7 mouse cellular contexts compared by ENCODE assay signal in genomic region chr12:54734307-54735131, GRCm38 (mm10). TPM values are rescaled to one million over a fixed set of nuclear protein-coding genes. Genes with fewer than 3 reads are reported as not detected.
DNase-seq lines count a peak whose midpoint lies in the region; ATAC-seq and TF ChIP-seq lines count a peak whose summit lies in the region.
"Not testable (repeated sequence)": the region's sequence is repeated elsewhere in the genome, so short reads cannot be mapped to it uniquely, and the experiment has no call there.

No protein-coding gene starts in this region.

- TF ChIP-seq EP300 in heart, postnatal 0 days (IDR thresholded peaks at IDR 0.05; ENCODE audit: low read depth): not testable (repeated sequence)

- not testable (repeated sequence) for H3K9me3 ChIP-seq in forebrain, embryonic 13.5 days (replicated peaks); heart, postnatal 0 days (replicated peaks; ENCODE audit: control insufficient read depth, low read length); liver, embryonic 13.5 days (replicated peaks); midbrain, embryonic 13.5 days

- WGBS in forebrain, embryonic 13.5 days: 0% methylated on average over 8 of the region's 49 CpGs
- WGBS in heart, postnatal 0 days: 4% methylated on average over 6 of the region's 49 CpGs
- WGBS in liver, embryonic 13.5 days (ENCODE audit: insufficient replicate concordance): 3% methylated on average over 7 of the region's 49 CpGs
- 0% methylated on average over 7 of the region's 49 CpGs for WGBS in midbrain, embryonic 13.5 days
- WGBS in spleen, adult 2 months: 3% methylated on average over 5 of the region's 49 CpGs

- not testable (repeated sequence) for H3K4me1 ChIP-seq in forebrain, embryonic 13.5 days; heart, postnatal 0 days (ENCODE audit: control insufficient read depth, insufficient read depth); liver, embryonic 13.5 days (replicated peaks); midbrain, embryonic 13.5 days (replicated peaks); spleen, adult 2 months (ENCODE audit: control insufficient read depth, insufficient read depth, insufficient read length)

- H3K27ac ChIP-seq in forebrain, embryonic 13.5 days; heart, postnatal 0 days (ENCODE audit: low read depth); liver, embryonic 13.5 days; midbrain, embryonic 13.5 days: not testable (repeated sequence)
- H3K27ac ChIP-seq in spleen, adult 2 months (ENCODE audit: insufficient read depth, low read length): peak overlapping the region; percentile 60; the same call in 1 of the 2 replicates

- TF ChIP-seq CTCF in heart, postnatal 0 days (IDR thresholded peaks at IDR 0.05; ENCODE audit: low read depth); spleen, adult 2 months (IDR thresholded peaks at IDR 0.05; ENCODE audit: extremely low read depth, insufficient read depth, insufficient read length, insufficient replicate concordance): not testable (repeated sequence)

- H3K4me2 ChIP-seq in forebrain, embryonic 13.5 days; heart, postnatal 0 days (ENCODE audit: low read depth, low read length); liver, embryonic 13.5 days: not testable (repeated sequence)
- H3K4me2 ChIP-seq in midbrain, embryonic 13.5 days (replicated peaks): peak overlapping the region; percentile 35; the same call in 1 of the 2 replicates

- not testable (repeated sequence) for H3K9ac ChIP-seq in forebrain, embryonic 13.5 days; heart, postnatal 0 days (replicated peaks; ENCODE audit: low read depth, low read length); liver, embryonic 13.5 days; midbrain, embryonic 13.5 days (replicated peaks)

- DNase-seq in cerebellum, adult 11-12 months: peak; percentile 35
- DNase-seq in heart, postnatal 0 days (ENCODE audit: low spot score); spleen, adult 2 months (ENCODE audit: low read depth in 1 of 2, low spot score in 2 of 2): not testable (repeated sequence)
- DNase-seq in kidney, adult 9 months: peak; percentile 46
- peak; percentile 62 for DNase-seq in liver, embryonic 13.5 days

- H3K36me3 ChIP-seq in forebrain, embryonic 13.5 days (ENCODE audit: poor library complexity, severe bottlenecking); heart, postnatal 0 days (replicated peaks; ENCODE audit: control insufficient read depth, insufficient read depth, low read length); liver, embryonic 13.5 days; midbrain, embryonic 13.5 days; spleen, adult 2 months (ENCODE audit: control insufficient read depth, insufficient read depth, low read length): not testable (repeated sequence)

- H3K4me3 ChIP-seq in forebrain, embryonic 13.5 days; heart, postnatal 0 days (ENCODE audit: low read depth, low read length); liver, embryonic 13.5 days (replicated peaks); midbrain, embryonic 13.5 days (replicated peaks); spleen, adult 2 months (ENCODE audit: extremely low read depth, insufficient read depth, insufficient read length): not testable (repeated sequence)

- ATAC-seq in forebrain, embryonic 13.5 days: peak; percentile 69
- peak; percentile 54 for ATAC-seq in heart, postnatal 0 days (ENCODE audit: insufficient read depth, low read depth)
- peak; percentile 63 for ATAC-seq in liver, embryonic 13.5 days (ENCODE audit: low read depth)
- ATAC-seq in midbrain, embryonic 13.5 days: peak; percentile 64

- TF ChIP-seq POLR2A in spleen, adult 2 months (IDR thresholded peaks at IDR 0.05; ENCODE audit: low read depth, low read length): peak; percentile 15

- H3K27me3 ChIP-seq in forebrain, embryonic 13.5 days; heart, postnatal 0 days (ENCODE audit: control insufficient read depth, insufficient read depth, low read length); liver, embryonic 13.5 days; midbrain, embryonic 13.5 days; spleen, adult 2 months (ENCODE audit: control insufficient read depth, insufficient read depth, low read length): not testable (repeated sequence)

RNA-seq across cellular contexts. Expression of gene Eapp, which starts 38.8 kb away (rescaled TPM):
- 89.6 and 106 TPM in 2 replicates for polyA plus RNA-seq in forebrain, embryonic 13.5 days (2015; fragmentation: Nextera tagmentation; extraction: Ambion mirVana)
- 4.4 and 16.7 TPM in 2 replicates for total RNA-seq in heart, postnatal 0 days (2014; rRNA removed; ENCODE audit: low replicate concordance)
- polyA plus RNA-seq in heart, postnatal 0 days (2015; fragmentation: Nextera tagmentation; extraction: Ambion mirVana): 61.4 and 61.6 TPM in 2 replicates
- 50.0 and 50.3 TPM in 2 replicates for polyA plus RNA-seq in liver, embryonic 13.5 days (2015; fragmentation: Nextera tagmentation; extraction: Ambion mirVana)
- polyA plus RNA-seq in midbrain, embryonic 13.5 days (2015; fragmentation: Nextera tagmentation; extraction: Ambion mirVana): 95.4 and 98.4 TPM in 2 replicates
- polyA plus RNA-seq in spleen, adult 2 months (2012; rRNA removed): 5.2 and 7.1 TPM in 2 replicates
